Mouse (Mus musculus) erythroid progenitor cell, adult 5-6 weeks (primary cell): ENCODE measurements around the gene Stk16. TPM values are rescaled to one million over a fixed set of nuclear protein-coding genes. Genes with fewer than 3 reads are reported as not detected.

Experiments used
- ATAC-seq: replicated peaks from 2 replicates; pipeline ENCODE4 v1.8.0; 2016; ENCODE audit warnings: moderate number of reproducible peaks, mild to moderate bottlenecking, moderate TSS enrichment, inconsistent platforms; ENCODE audit not compliant: poor library complexity, low FRiP score, severe bottlenecking
- total RNA-seq, 2 experiments: library from RNA; stranded (forward) in 1 of 2; stranded (reverse) in 1 of 2; fragments of 150-400 nt in 1 of 2; fragments of 186-747, 209-891 nt in 1 of 2; gene quantifications; 2 replicates each; pipeline versions ENCODE4 v1.2.3 to v1.2.4; 2015 to 2017; ENCODE audit warnings: low replicate concordance in 2 of 2

Stk16 gene
- total RNA-seq, 2 experiments from 2014 or later = 96.0 to 141 TPM

- ATAC-seq = no peak
These were observed 587 bp downstream of the Stk16 start for GRCm38 (mm10) chr1:75211141-75211708.

- no peak for ATAC-seq
These were observed 1.9 kb downstream of the Stk16 start for GRCm38 (mm10) chr1:75212542-75212941.

- ATAC-seq = 0 out of 2 replicates have a peak, but pooled peaks have one; percentile 15
These were observed 2.5 kb downstream of the Stk16 start for GRCm38 (mm10) chr1:75213096-75213495.

GRCm38 (mm10) chr1:75214442-75214841 is 3.8 kb downstream of the Stk16 start:
- ATAC-seq = no peak

- no peak for ATAC-seq
These were observed 4.2 kb downstream of the Stk16 start for GRCm38 (mm10) chr1:75214886-75215285.

- no peak for ATAC-seq
These were observed 5.1 kb downstream of the Stk16 start for GRCm38 (mm10) chr1:75215785-75216184.

- peak; percentile 62 for ATAC-seq
These were observed 6.4 kb downstream of the Stk16 start for GRCm38 (mm10) chr1:75216797-75217585.

- ATAC-seq = no peak
These were observed 7.2 kb downstream of the Stk16 start for GRCm38 (mm10) chr1:75217893-75218226.

- peak; percentile 65 for ATAC-seq
These were observed 7.8 kb downstream of the Stk16 start for GRCm38 (mm10) chr1:75218227-75219001.

GRCm38 (mm10) chr1:75219078-75219477 is 8.4 kb downstream of the Stk16 start:
- ATAC-seq = peak; percentile 79

- peak; percentile 7; the same call in 1 of the 2 replicates for ATAC-seq
These were observed 8.9 kb downstream of the Stk16 start, which contains the start of gene Tuba4a for GRCm38 (mm10) chr1:75219531-75219930. Gene Tuba4a (minus strand): TSS chr1:75219865.

- no peak for ATAC-seq
These were observed 10.9 kb downstream of the Stk16 start for GRCm38 (mm10) chr1:75221538-75221937.

GRCm38 (mm10) chr1:75222926-75223325 is 12.3 kb downstream of the Stk16 start:
- ATAC-seq = no peak

- no peak for ATAC-seq
These were observed 12.9 kb downstream of the Stk16 start for GRCm38 (mm10) chr1:75223532-75223931.

GRCm38 (mm10) chr1:75225473-75225872 is 14.8 kb downstream of the Stk16 start:
- no peak for ATAC-seq

GRCm38 (mm10) chr1:75226138-75226537 is 15.5 kb downstream of the Stk16 start:
- ATAC-seq = no peak

GRCm38 (mm10) chr1:75227653-75228052 is 17.0 kb downstream of the Stk16 start:
- no peak for ATAC-seq

- ATAC-seq = peak; percentile 81
These were observed 18.5 kb downstream of the Stk16 start for GRCm38 (mm10) chr1:75229158-75229557.

- ATAC-seq = no peak
These were observed 19.8 kb downstream of the Stk16 start for GRCm38 (mm10) chr1:75230335-75230994.

GRCm38 (mm10) chr1:75231224-75231623 is 20.6 kb downstream of the Stk16 start:
- ATAC-seq = no peak
